Mouse (Mus musculus) midbrain, postnatal 0 days (tissue): Measurements from ENCODE around the gene Gm17662. TPM values are rescaled to one million over a fixed set of nuclear protein-coding genes. Genes with fewer than 3 reads are reported as not detected.
A peak's percentile ranks its signal among the peaks of the same experiment; 100 is the strongest.

Experiments used
- ATAC-seq: fragments of 200-750 bp; cut with Nextera tagmentation; 2 replicates; pipeline ENCODE4 v1.8.0; 2017; ENCODE audit warnings: moderate number of reproducible peaks, mild to moderate bottlenecking, moderate TSS enrichment, moderate library complexity; ENCODE audit not compliant: low FRiP score
- DNase-seq: peaks from one replicate; pipeline ENCODE4 v3.0.0-alpha.2; 2015; ENCODE audit warnings: low spot score
- H3K27ac ChIP-seq: fragments of 300-500 bp; sonication (generic); 2 replicates; pipeline ENCODE4 v1.5.1; 2014; ENCODE audit warnings: low read depth, mild to moderate bottlenecking, low read length, mixed read lengths
- H3K27me3 ChIP-seq: fragments of 300-500 bp; sonication (generic); 2 replicates; pipeline ENCODE4 v1.6.1; 2014; ENCODE audit warnings: low read length, control low read depth, mixed read lengths; ENCODE audit not compliant: insufficient read depth
- H3K36me3 ChIP-seq: fragments of 300-500 bp; sonication (generic); 2 replicates; pipeline ENCODE4 v1.6.1; 2014; ENCODE audit warnings: low read length, control low read depth, mixed read lengths; ENCODE audit not compliant: insufficient read depth
- H3K4me1 ChIP-seq: fragments of 300-500 bp; sonication (generic); 2 replicates; pipeline ENCODE4 v1.6.1; 2014; ENCODE audit warnings: mild to moderate bottlenecking, control low read depth, antibody characterized with exemption, low read length, mixed read lengths; ENCODE audit not compliant: insufficient read depth
- H3K4me2 ChIP-seq: fragments of 300-500 bp; sonication (generic); 2 replicates; pipeline ENCODE4 v1.6.1; 2014; ENCODE audit warnings: low read depth, mild to moderate bottlenecking, low read length, mixed read lengths; ENCODE audit not compliant: poor library complexity, severe bottlenecking
- H3K4me3 ChIP-seq: fragments of 300-500 bp; sonication (generic); 2 replicates; pipeline ENCODE4 v1.5.1; 2014; ENCODE audit warnings: low read depth, mild to moderate bottlenecking, low read length, moderate library complexity
- H3K9ac ChIP-seq: fragments of 300-500 bp; sonication (generic); replicated peaks from 2 replicates; pipeline ENCODE4 v1.6.1; 2014; ENCODE audit warnings: mild to moderate bottlenecking, low read length, moderate library complexity, mixed read lengths; ENCODE audit not compliant: poor library complexity, severe bottlenecking
- H3K9me3 ChIP-seq: fragments of 300-500 bp; sonication (generic); 2 replicates; pipeline ENCODE4 v1.6.1; 2016; ENCODE audit warnings: low read length, control low read depth
- CTCF ChIP-seq: IDR thresholded peaks from 2 replicates; pipeline ENCODE4 v1.5.1; 2016; ENCODE audit warnings: antibody characterized with exemption, mild to moderate bottlenecking
- WGBS: fragments of 180-500 bp; shearing (Covaris S2); extraction: QIAGEN DNeasy Blood & Tissue Kit; methylation state at CpG from one replicate; pipeline ENCODE4 v1.1.7; 2014; 5-methylcytosine and 5-hydroxymethylcytosine counted together
- polyA plus RNA-seq: library from polyadenylated mRNA; unstranded; fragments of >200 nt; fragmentation: Nextera tagmentation; extraction: Ambion mirVana; gene quantifications from 2 replicates; pipeline ENCODE4 v1.2.1, GENCODE M21; 2015
- total RNA-seq: library from RNA; depleted of rRNA; stranded (reverse); fragments of >200 nt; gene quantifications from 2 replicates; pipeline ENCODE4 v1.2.3, GENCODE M21; 2014

The Gm17662 gene
- total and polyA plus RNA-seq, 2 experiments from 2014 or later: not detected

DNA sequence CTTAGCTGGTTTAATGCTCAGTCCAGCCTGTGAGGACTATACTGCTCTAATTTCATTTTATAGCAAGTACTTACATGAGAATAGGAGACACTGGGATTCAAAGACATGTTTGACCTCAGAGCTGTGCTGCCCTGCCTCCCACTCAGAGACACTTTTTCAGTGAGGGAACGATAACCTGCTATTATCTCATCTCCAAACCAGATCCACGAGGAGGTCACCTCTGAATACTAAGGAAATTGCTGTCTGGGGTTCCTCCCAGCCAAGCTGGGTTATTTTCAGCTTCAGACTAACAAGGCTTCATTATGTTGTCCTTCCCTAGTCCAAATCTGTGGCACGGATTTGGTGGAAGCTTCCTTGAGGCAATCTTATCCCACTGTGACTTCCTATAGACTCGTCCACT lies 37.2 kb upstream of the Gm17662 start:
- Histone ChIP-seq H3K27ac (no peak overlapping the region), H3K9me3 (no peaks in the 10 kb centered on the region), H3K4me1 (no peaks in the 10 kb centered on the region), H3K27me3 (no peaks in the 10 kb centered on the region), H3K4me2 (no peak overlapping the region), H3K36me3 (no peaks in the 10 kb centered on the region), H3K4me3 (no peak overlapping the region), H3K9ac (no peak overlapping the region)
- WGBS: 73% methylated on average over 4 of the region's 4 CpGs
- TF ChIP-seq CTCF: no peak
- ATAC-seq: no peak
- no peak for DNase-seq

DNA sequence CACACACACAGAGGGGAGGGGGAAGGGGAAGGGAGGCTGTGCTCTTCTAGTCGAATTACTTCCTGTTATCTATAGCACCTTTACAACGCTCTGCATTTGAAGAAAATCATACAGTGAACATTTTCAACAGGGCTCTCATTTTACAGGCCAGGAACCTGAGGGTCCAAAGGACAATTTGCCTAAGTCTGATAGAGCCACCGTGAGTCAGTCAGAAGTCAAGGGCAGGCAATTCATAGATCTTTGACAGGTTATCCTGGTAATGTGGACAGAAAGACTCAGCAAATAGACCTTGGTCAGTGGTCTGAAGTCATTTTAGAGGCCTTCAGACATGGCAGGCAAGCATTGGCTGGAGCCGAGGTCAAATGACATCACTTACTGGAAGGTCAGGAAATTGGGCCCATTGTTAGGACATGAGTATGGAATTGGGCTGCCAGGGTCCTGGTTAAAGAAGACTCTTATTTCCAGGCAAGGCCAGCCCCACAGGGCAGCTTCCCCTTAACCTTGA lies 33.5 kb upstream of the Gm17662 start:
- no peaks in the 10 kb centered on the region for H3K9me3 ChIP-seq
- DNase-seq (no peak), ATAC-seq (no peak)
- no peak overlapping the region for H3K4me3 ChIP-seq
- H3K36me3 ChIP-seq: no peaks in the 10 kb centered on the region
- H3K27ac ChIP-seq: no peak overlapping the region
- H3K4me2 ChIP-seq: no peak overlapping the region
- H3K9ac ChIP-seq: no peak overlapping the region
- H3K4me1 ChIP-seq: no peaks in the 10 kb centered on the region
- WGBS: 88% methylated on average over 4 of the region's 4 CpGs
- H3K27me3 ChIP-seq: no peaks in the 10 kb centered on the region
- TF ChIP-seq CTCF: no peak

DNA sequence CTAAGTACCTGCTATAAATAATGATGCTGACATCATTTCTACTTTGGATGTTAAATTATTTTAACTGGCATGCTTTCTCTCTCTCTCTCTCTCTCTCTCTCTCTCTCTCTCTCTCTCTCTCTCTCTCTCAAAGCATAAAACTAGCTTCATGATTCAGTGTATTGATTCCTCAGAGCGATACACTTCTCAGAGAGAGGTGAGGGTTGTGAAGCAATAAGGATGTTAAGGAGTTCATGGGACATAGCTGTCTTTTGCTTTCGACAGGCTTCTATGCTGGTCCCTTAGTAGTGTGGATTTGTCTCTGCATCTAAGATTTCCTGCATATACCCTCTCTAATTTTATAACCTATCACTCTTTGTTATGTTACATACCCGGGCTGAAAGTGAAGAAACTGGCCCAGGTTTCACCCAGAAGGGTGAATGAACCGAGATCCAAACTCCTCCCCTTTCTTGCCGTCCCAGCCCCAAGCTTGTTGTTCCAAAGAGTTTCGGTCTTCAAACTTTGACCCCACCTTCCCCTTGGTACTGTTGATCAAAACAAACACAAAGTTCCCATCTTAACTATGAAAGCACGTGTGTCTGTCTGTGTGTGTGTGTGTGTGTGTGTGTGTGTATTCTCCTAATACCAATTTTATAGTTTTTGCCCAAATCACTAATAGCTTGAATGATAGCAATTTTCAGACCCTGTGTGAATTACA lies 32.6 kb upstream of the Gm17662 start:
- ATAC-seq (no peak), DNase-seq (no peak)
- no peak overlapping the region for H3K9ac ChIP-seq
- no peaks in the 10 kb centered on the region for H3K9me3 ChIP-seq
- no peak for TF ChIP-seq CTCF
- no peak overlapping the region for H3K27ac ChIP-seq
- 83% methylated on average over 7 of the region's 7 CpGs for WGBS
- H3K36me3 ChIP-seq: no peaks in the 10 kb centered on the region
- no peaks in the 10 kb centered on the region; the same call in 1 of the 2 replicates for H3K4me1 ChIP-seq
- H3K4me2 ChIP-seq: no peak overlapping the region
- no peaks in the 10 kb centered on the region for H3K27me3 ChIP-seq
- H3K4me3 ChIP-seq: no peak overlapping the region

DNA sequence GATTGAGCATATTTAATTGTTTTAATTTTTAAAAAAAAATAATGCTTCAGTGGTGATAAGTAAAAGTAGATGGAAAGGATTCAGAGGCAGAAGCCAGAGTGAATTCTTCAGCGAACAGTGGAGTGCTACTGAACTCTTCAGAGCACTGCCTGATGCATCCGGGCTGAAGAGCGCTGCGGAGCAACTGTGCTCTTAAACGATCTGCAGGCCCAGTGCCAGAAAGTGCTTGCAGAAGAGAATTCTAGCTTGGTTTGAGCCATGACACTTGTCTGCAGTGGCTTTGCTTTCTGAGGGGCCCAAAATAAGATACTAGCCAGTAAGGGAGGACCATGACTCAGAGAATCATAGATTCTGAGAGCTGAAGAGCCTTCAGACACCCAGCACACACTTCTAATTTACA lies 28.2 kb upstream of the Gm17662 start:
- H3K4me2 ChIP-seq: no peak overlapping the region
- H3K27me3 ChIP-seq: no peaks in the 10 kb centered on the region
- no peaks in the 10 kb centered on the region for H3K36me3 ChIP-seq
- H3K9me3 ChIP-seq: no peaks in the 10 kb centered on the region
- DNase-seq (peak; percentile 68), ATAC-seq (no peak)
- WGBS: 73% methylated on average over 5 of the region's 5 CpGs
- no peak overlapping the region for H3K4me3 ChIP-seq
- no peaks in the 10 kb centered on the region; the same call in 1 of the 2 replicates for H3K4me1 ChIP-seq
- H3K27ac ChIP-seq: no peak overlapping the region
- no peak for TF ChIP-seq CTCF
- H3K9ac ChIP-seq: no peak overlapping the region

DNA sequence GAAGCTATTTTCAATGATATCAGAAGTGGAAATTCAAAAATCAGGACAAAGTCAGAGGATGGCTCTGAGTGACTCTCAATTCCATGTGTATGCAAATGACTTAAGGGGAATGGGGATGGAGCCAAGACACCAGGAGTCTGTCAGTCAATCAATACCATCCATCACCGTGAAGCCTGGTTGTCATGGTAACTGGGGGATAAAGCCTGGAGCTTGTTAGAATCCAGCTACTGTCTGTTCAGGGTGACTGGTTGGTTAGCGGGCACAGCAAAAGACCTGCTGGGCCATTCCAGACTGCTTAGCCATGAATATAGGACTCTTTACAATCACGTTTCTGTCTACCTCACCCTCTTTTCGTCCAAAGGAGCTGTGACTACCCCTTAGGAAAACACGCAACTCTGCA lies 22.0 kb upstream of the Gm17662 start:
- 11% methylated on average over 5 of the region's 5 CpGs for WGBS
- ATAC-seq: peak; percentile 56; the same call in 1 of the 2 replicates
- peak; percentile 71 for DNase-seq

DNA sequence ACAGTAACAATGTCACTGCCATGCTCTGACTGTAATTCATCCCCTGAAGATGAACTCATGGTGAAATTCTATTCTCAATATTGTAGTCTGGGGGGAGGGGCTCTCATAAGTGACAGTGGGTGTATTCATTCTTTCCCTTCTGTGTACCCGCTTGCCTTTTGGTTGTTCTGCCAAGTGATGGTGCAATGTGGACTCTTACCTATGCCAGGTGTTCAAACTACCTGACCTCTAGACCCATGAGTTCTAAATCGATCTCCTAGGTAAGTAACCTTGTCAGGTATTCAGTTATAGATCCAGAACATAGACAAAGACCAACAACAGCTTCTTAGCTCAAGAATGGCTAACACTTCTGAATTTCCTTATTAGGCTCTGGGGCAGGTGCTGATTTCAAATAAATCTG lies 18.8 kb upstream of the Gm17662 start:
- Histone ChIP-seq H3K4me1 (0 out of 2 replicates have a peak, but pooled peaks cover 3% of the 10 kb centered on the region), H3K4me2 (no peak overlapping the region), H3K9me3 (no peaks in the 10 kb centered on the region), H3K27me3 (no peaks in the 10 kb centered on the region), H3K27ac (no peak overlapping the region), H3K36me3 (no peaks in the 10 kb centered on the region), H3K9ac (no peak overlapping the region), H3K4me3 (no peak overlapping the region)
- 86% methylated on average over 2 of the region's 2 CpGs for WGBS
- no peak for ATAC-seq
- no peak for DNase-seq
- TF ChIP-seq CTCF: no peak

More for the DNA sequence above, 22.0 kb upstream of the Gm17662 start:
- 0 out of 2 replicates have a peak overlapping the region, but pooled peaks have one; percentile 39 for H3K27ac ChIP-seq
- H3K36me3 ChIP-seq: no peaks in the 10 kb centered on the region
- no peak for TF ChIP-seq CTCF
- H3K9ac ChIP-seq: no peak overlapping the region
- no peaks in the 10 kb centered on the region for H3K27me3 ChIP-seq
- H3K9me3 ChIP-seq: no peaks in the 10 kb centered on the region
- no peak overlapping the region for H3K4me3 ChIP-seq
- no peaks in the 10 kb centered on the region for H3K4me1 ChIP-seq
- H3K4me2 ChIP-seq: no peak overlapping the region
